Mouse (Mus musculus) thymus, postnatal 4 days (tissue): Measurements from ENCODE around the gene Spsb1.

Experiments used
- DNase-seq: peaks from one replicate; pipeline ENCODE4 v3.0.0; 2021

The Spsb1 gene

GRCm38 (mm10) chr4:149983921-149984645 lies 29.2 kb upstream of the Spsb1 start:
- no peak for DNase-seq

GRCm38 (mm10) chr4:149982154-149982553 lies 27.3 kb upstream of the Spsb1 start:
- DNase-seq, result no peak

- peak; percentile 90 for DNase-seq
Observed at GRCm38 (mm10) chr4:149979819-149980308, 25.0 kb upstream of the Spsb1 start.

GRCm38 (mm10) chr4:149978820-149979219 lies 24.0 kb upstream of the Spsb1 start:
- DNase-seq, result no peak

- no peak for DNase-seq
Observed at GRCm38 (mm10) chr4:149977801-149978544, 23.1 kb upstream of the Spsb1 start.

- no peak for DNase-seq
Observed at GRCm38 (mm10) chr4:149977181-149977580, 22.3 kb upstream of the Spsb1 start.

GRCm38 (mm10) chr4:149975730-149976254 lies 20.9 kb upstream of the Spsb1 start:
- DNase-seq, result no peak

- no peak for DNase-seq
Observed at GRCm38 (mm10) chr4:149975291-149975690, 20.4 kb upstream of the Spsb1 start.

- DNase-seq, result no peak
Observed at GRCm38 (mm10) chr4:149971393-149971792, 16.6 kb upstream of the Spsb1 start.

- no peak for DNase-seq
Observed at GRCm38 (mm10) chr4:149968526-149968925, 13.7 kb upstream of the Spsb1 start.

- DNase-seq, result no peak
Observed at GRCm38 (mm10) chr4:149966963-149967362, 12.1 kb upstream of the Spsb1 start.

GRCm38 (mm10) chr4:149966252-149966651 lies 11.4 kb upstream of the Spsb1 start:
- no peak for DNase-seq

GRCm38 (mm10) chr4:149965672-149966071 lies 10.8 kb upstream of the Spsb1 start:
- DNase-seq, result no peak

GRCm38 (mm10) chr4:149965242-149965641 lies 10.4 kb upstream of the Spsb1 start:
- DNase-seq, result no peak

GRCm38 (mm10) chr4:149964770-149965169 lies 9.9 kb upstream of the Spsb1 start:
- no peak for DNase-seq

GRCm38 (mm10) chr4:149964285-149964684 lies 9.4 kb upstream of the Spsb1 start:
- DNase-seq, result no peak

GRCm38 (mm10) chr4:149960391-149960790 lies 5.5 kb upstream of the Spsb1 start:
- no peak for DNase-seq

- DNase-seq, result no peak
Observed at GRCm38 (mm10) chr4:149959816-149960215, 5.0 kb upstream of the Spsb1 start.

- DNase-seq, result peak; percentile 88
Observed at GRCm38 (mm10) chr4:149958566-149958965, 3.7 kb upstream of the Spsb1 start.

GRCm38 (mm10) chr4:149956048-149956447 lies 1.2 kb upstream of the Spsb1 start:
- DNase-seq, result peak; percentile 32

- DNase-seq, result no peak
Observed at GRCm38 (mm10) chr4:149955631-149956030, 788 bp upstream of the Spsb1 start.

- DNase-seq, result peak; percentile 69
Observed at GRCm38 (mm10) chr4:149953621-149954481, 992 bp downstream of the Spsb1 start.

GRCm38 (mm10) chr4:149952201-149952600 lies 2.6 kb downstream of the Spsb1 start:
- no peak for DNase-seq
